In the genomic region with DNA sequence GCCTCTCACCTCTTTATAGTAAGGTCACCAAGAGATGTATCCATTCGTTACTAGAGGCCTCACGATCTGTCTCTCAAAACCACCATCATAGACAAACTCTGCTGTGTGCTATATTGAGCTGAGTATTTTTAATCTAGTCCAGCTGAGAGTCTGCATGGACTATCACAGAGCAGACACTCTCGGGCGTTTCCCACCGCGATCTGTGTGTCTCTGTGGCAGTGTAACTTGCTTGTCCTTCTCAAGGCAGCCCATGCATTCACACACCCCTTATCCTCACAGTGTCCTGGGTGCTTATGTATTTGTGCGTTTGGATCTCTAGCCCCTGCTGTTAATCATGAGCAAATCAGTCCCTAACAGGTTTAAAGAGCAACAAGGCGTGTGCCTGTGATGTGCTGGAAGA, we compare ENCODE assay signal across 22 mouse cellular contexts.
"Had no signal": no experiment of that assay in that cellular context is flagged by ENCODE, and none has a peak within 500 bp of the region (broad histone marks: within the 10 kb centered on the region; RNA-seq: fewer than 3 reads in every experiment).

No protein-coding gene starts in this region.

- H3K36me3 ChIP-seq: lung, embryonic 15.5 days; midbrain, embryonic 12.5 days; midbrain, embryonic 15.5 days; neural tube, embryonic 13.5 days; stomach, embryonic 15.5 days had no signal

- DNase-seq: kidney, adult 11 months; kidney, adult 8-10 months; kidney, postnatal 10 days; kidney, postnatal 36 days; layer of hippocampus, postnatal 36 days; left cerebral cortex, postnatal 4 days; lung, adult 18-20 months; lung, postnatal 10 days; lung, postnatal 36 days; retina, postnatal 1 day; right cerebral cortex, postnatal 25 days; spleen, adult 18-20 months; thymus, postnatal 25 days had no signal

- H3K27ac ChIP-seq: kidney, embryonic 15.5 days; limb, embryonic 12.5 days; limb, embryonic 15.5 days; lung, embryonic 15.5 days; midbrain, embryonic 12.5 days; midbrain, embryonic 15.5 days; neural tube, embryonic 13.5 days; stomach, embryonic 15.5 days had no signal

- H3K4me3 ChIP-seq: kidney, embryonic 15.5 days; limb, embryonic 12.5 days; limb, embryonic 15.5 days; lung, embryonic 15.5 days; midbrain, embryonic 12.5 days; midbrain, embryonic 15.5 days; myocyte; neural tube, embryonic 13.5 days; stomach, embryonic 15.5 days had no signal

- H3K9me3 ChIP-seq: kidney, embryonic 15.5 days; limb, embryonic 12.5 days; limb, embryonic 15.5 days; lung, embryonic 15.5 days; midbrain, embryonic 12.5 days; midbrain, embryonic 15.5 days; neural tube, embryonic 13.5 days; stomach, embryonic 15.5 days had no signal

- ATAC-seq: midbrain, embryonic 15.5 days had no signal

- H3K4me2 ChIP-seq: kidney, embryonic 15.5 days; limb, embryonic 12.5 days; limb, embryonic 15.5 days; lung, embryonic 15.5 days; midbrain, embryonic 12.5 days; midbrain, embryonic 15.5 days; neural tube, embryonic 13.5 days; stomach, embryonic 15.5 days had no signal

- H3K9ac ChIP-seq: kidney, embryonic 15.5 days; limb, embryonic 12.5 days; limb, embryonic 15.5 days; lung, embryonic 15.5 days; midbrain, embryonic 12.5 days; midbrain, embryonic 15.5 days; neural tube, embryonic 13.5 days; stomach, embryonic 15.5 days had no signal

- H3K4me1 ChIP-seq: kidney, embryonic 15.5 days; limb, embryonic 12.5 days; limb, embryonic 15.5 days; lung, embryonic 15.5 days; midbrain, embryonic 12.5 days; midbrain, embryonic 15.5 days; neural tube, embryonic 13.5 days; stomach, embryonic 15.5 days had no signal

- H3K27me3 ChIP-seq: kidney, embryonic 15.5 days; limb, embryonic 12.5 days; limb, embryonic 15.5 days; lung, embryonic 15.5 days; midbrain, embryonic 12.5 days; midbrain, embryonic 15.5 days; neural tube, embryonic 13.5 days; stomach, embryonic 15.5 days had no signal
